ENCODE assay signal across 9 mouse cellular contexts in genomic region chr9:46392641-46393321, GRCm38 (mm10).
A peak's percentile ranks its signal among the peaks of the same experiment; 100 is the strongest.
DNase-seq lines count a peak whose midpoint lies in the region; ATAC-seq and TF ChIP-seq lines count a peak whose summit lies in the region.
"Had no signal": no experiment of that assay in that cellular context is flagged by ENCODE, and none has a peak within 500 bp of the region (broad histone marks: within the 10 kb centered on the region; RNA-seq: fewer than 3 reads in every experiment).

No protein-coding gene starts in this region.

- no peak overlapping the region for H3K4me2 ChIP-seq in kidney, postnatal 0 days (ENCODE audit: low read length)
- 0 out of 2 replicates have a peak overlapping the region, but pooled peaks have one; percentile 16 for H3K4me2 ChIP-seq in lung, embryonic 15.5 days

- H3K9ac ChIP-seq in kidney, postnatal 0 days (ENCODE audit: low read depth, low read length): no peak overlapping the region
- no peak overlapping the region for H3K9ac ChIP-seq in lung, embryonic 15.5 days

- TF ChIP-seq POLR2A in spleen, adult 2 months (IDR thresholded peaks at IDR 0.05; ENCODE audit: low read depth, low read length): no peak

- no peak overlapping the region for H3K27ac ChIP-seq in spleen, adult 2 months (ENCODE audit: insufficient read depth, low read length)
- no peak overlapping the region for H3K27ac ChIP-seq in kidney, postnatal 0 days
- no peak overlapping the region for H3K27ac ChIP-seq in lung, embryonic 15.5 days
- H3K27ac ChIP-seq: macrophage had no signal

- WGBS in spleen, adult 2 months: 10% methylated on average over 23 of the region's 23 CpGs
- 5% methylated on average over 23 of the region's 23 CpGs for WGBS in kidney, postnatal 0 days
- WGBS in lung, embryonic 15.5 days: 4% methylated on average over 23 of the region's 23 CpGs

- ATAC-seq in common myeloid progenitor, adult 5-6 weeks (replicated peaks; ENCODE audit: low read depth, poor library complexity, severe bottlenecking): peak; percentile 73
- peak; percentile 76 for ATAC-seq in granulocyte monocyte progenitor cell, adult 5-6 weeks (replicated peaks; ENCODE audit: poor library complexity, severe bottlenecking)
- 0 out of 2 replicates have a peak, but pooled peaks have one; percentile 61 for ATAC-seq in kidney, postnatal 0 days (replicated peaks; ENCODE audit: low FRiP score, low read depth)
- no peak for ATAC-seq in lung, embryonic 15.5 days (ENCODE audit: borderline replicate concordance, extremely low read depth, low FRiP score, low TSS enrichment)

- no peaks in the 10 kb centered on the region for H3K27me3 ChIP-seq in spleen, adult 2 months (ENCODE audit: control insufficient read depth, insufficient read depth, low read length)
- no peaks in the 10 kb centered on the region for H3K27me3 ChIP-seq in kidney, postnatal 0 days (ENCODE audit: insufficient read depth, low read length)
- H3K27me3 ChIP-seq in lung, embryonic 15.5 days: peaks cover 37% of the 10 kb centered on the region

- H3K4me3 ChIP-seq in spleen, adult 2 months (ENCODE audit: extremely low read depth, insufficient read depth, insufficient read length): no peak overlapping the region
- H3K4me3 ChIP-seq in kidney, postnatal 0 days (replicated peaks; ENCODE audit: low read depth, low read length): no peak overlapping the region
- no peak overlapping the region for H3K4me3 ChIP-seq in lung, embryonic 15.5 days

- peak in 1 of 2 experiments; percentile 26 for DNase-seq in spleen, adult 2 months (ENCODE audit: low read depth in 1 of 2, low spot score in 2 of 2)
- DNase-seq in spleen, adult 12 weeks (ENCODE audit: low spot score): no peak
- DNase-seq in kidney, postnatal 0 days (ENCODE audit: low spot score): peak; percentile 32
- DNase-seq in ovary, postnatal 14 days (ENCODE audit: low spot score): peak; percentile 55
- DNase-seq in urinary bladder, postnatal 25 days (ENCODE audit: low spot score): peak; percentile 53

- peak; percentile 66; the same call in 1 of the 2 replicates for TF ChIP-seq CTCF in spleen, adult 2 months (IDR thresholded peaks at IDR 0.05; ENCODE audit: extremely low read depth, insufficient read depth, insufficient read length, insufficient replicate concordance)
- peak; percentile 86 for TF ChIP-seq CTCF in kidney, postnatal 0 days (IDR thresholded peaks at IDR 0.05; ENCODE audit: low read depth)

- H3K9me3 ChIP-seq in kidney, postnatal 0 days (replicated peaks; ENCODE audit: low read length): no peaks in the 10 kb centered on the region
- H3K9me3 ChIP-seq in lung, embryonic 15.5 days: no peaks in the 10 kb centered on the region

- no peaks in the 10 kb centered on the region for H3K4me1 ChIP-seq in spleen, adult 2 months (ENCODE audit: control insufficient read depth, insufficient read depth, insufficient read length)
- 0 out of 2 replicates have a peak, but pooled peaks cover 4% of the 10 kb centered on the region for H3K4me1 ChIP-seq in kidney, postnatal 0 days (replicated peaks; ENCODE audit: insufficient read depth, low read length)
- H3K4me1 ChIP-seq in lung, embryonic 15.5 days: peaks cover 7% of the 10 kb centered on the region; the same call in 1 of the 2 replicates

- H3K36me3 ChIP-seq in spleen, adult 2 months (ENCODE audit: control insufficient read depth, insufficient read depth, low read length): no peaks in the 10 kb centered on the region
- no peaks in the 10 kb centered on the region for H3K36me3 ChIP-seq in kidney, postnatal 0 days (ENCODE audit: insufficient read depth, low read length)
- H3K36me3 ChIP-seq in lung, embryonic 15.5 days: no peaks in the 10 kb centered on the region
